Mouse (Mus musculus): ENCODE results near the gene Taf10.

The Taf10 gene

GRCm38 (mm10) chr7:105721916-105722315, 22.2 kb downstream of the Taf10 start:
- no peak for DNase-seq (ENCODE audit: low spot score in 2 of 2)

- DNase-seq (ENCODE audit: low spot score in 2 of 2) = no peak
Measured at GRCm38 (mm10) chr7:105715366-105715765, 28.8 kb downstream of the Taf10 start.

- no peak for DNase-seq (ENCODE audit: low spot score in 2 of 2)
Measured at GRCm38 (mm10) chr7:105708733-105709132, 35.4 kb downstream of the Taf10 start.

- DNase-seq (ENCODE audit: low spot score in 2 of 2) = no peak
Measured at GRCm38 (mm10) chr7:105703816-105704215, 40.3 kb downstream of the Taf10 start.

GRCm38 (mm10) chr7:105703184-105703583, 41.0 kb downstream of the Taf10 start:
- no peak for DNase-seq (ENCODE audit: low spot score in 2 of 2)

GRCm38 (mm10) chr7:105690875-105691274, 53.3 kb downstream of the Taf10 start:
- no peak for DNase-seq (ENCODE audit: low spot score in 2 of 2)

Measured in frontal cortex, postnatal 25 days (tissue).